Mouse (Mus musculus): ENCODE measurements around the gene Ube2e1. TPM values are rescaled to one million over a fixed set of nuclear protein-coding genes. Genes with fewer than 3 reads are reported as not detected.
"Not testable (repeated sequence)": the region's sequence is repeated elsewhere in the genome, so short reads cannot be mapped to it uniquely, and the experiment has no call there.

Ube2e1 gene
- total RNA-seq, 2 experiments from 2014 or later = 117 to 120 TPM

DNA sequence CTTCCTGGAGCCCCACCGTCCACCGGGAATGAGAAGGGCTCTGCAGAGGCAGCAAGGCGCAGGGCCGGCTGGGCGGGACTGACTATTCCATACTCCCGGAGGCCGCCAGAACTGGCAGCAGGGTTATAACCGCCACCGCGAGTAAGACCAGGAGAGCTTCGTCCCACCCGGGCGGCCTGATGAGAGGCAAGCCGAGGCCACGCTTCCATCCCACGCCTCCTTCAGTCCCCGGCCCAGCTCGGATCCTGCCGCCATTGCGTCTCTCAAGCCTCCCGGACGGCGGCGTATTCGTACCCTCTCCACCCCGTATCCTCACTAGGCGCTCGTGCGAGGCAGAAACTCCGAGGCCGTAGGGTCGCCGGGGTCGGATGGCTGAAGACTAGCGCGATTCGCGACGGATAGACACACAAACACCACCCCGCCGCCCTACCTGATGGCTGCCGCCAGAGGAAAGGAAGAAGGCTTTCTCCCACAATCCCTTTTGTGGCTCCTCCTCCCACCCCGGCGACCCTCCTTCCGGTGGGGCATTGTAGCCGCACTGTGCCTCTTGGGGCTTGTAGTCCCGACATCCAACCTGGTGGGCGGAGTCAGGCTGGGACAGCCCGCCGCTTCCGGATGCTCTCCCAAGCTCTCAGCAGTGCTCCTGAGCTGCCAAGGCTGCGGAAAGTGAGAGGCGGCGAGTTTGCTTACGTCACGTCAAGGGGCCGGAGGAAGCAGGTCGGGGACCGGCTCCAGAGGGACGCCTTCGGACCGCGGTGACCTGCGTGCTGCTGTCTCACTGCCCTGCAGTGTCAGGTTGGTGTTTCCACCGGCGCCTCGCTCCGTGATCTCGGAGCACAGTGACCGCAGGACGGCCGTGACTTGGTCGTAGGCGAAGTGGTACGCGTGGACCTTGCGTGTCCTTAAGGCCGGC lies 60.9 kb downstream of the Ube2e1 start, which contains the start of the genes Nkiras1 and Rpl15:
Gene Nkiras1 (plus strand): TSS at position 608 of the 913 bp plus-strand sequence.
Gene Rpl15 (minus strand): TSS at position 863 of the 913 bp plus-strand sequence.
- intact Hi-C loops (cut with DNase I) = loop anchor here (5.0 kb wide), 1 partner anchor 58 kb away; no protein-coding TSS in a partner anchor
- peak; percentile 99 to 100 for DNase-seq (ENCODE audit: extremely low spot score in 1 of 2, low spot score in 2 of 2)

DNA sequence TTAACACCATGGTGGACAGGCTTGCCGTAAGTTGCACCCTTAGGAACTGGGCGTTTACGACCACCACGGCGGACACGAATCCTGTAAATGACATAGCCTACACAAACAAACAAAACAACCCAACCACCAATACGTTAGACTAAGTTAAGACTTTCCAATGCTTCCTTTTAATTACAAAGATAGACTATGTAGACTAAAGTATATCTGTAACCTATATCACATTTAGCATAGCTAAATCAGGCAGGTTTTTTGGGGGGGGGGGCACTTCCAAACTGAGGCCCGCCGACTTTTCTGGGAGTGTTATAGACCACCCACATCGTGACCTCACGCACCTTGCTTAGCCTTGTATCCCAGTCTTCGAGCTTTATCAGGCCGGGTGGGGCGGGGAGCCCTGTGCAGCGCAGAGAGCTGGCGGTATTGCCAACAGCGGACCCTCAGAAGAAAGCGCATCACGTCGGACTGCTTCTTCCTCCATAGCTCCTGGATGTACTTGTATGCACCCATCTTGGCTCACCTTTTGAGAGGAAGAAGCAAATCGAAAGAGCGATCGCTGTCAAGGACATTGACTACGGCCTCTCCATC lies 61.6 kb downstream of the Ube2e1 start:
- intact Hi-C loops (cut with DNase I) = loop anchor here (5.0 kb wide), 1 partner anchor 58 kb away; no protein-coding TSS in a partner anchor
- DNase-seq (ENCODE audit: extremely low spot score in 1 of 2, low spot score in 2 of 2) = not testable (repeated sequence)

DNA sequence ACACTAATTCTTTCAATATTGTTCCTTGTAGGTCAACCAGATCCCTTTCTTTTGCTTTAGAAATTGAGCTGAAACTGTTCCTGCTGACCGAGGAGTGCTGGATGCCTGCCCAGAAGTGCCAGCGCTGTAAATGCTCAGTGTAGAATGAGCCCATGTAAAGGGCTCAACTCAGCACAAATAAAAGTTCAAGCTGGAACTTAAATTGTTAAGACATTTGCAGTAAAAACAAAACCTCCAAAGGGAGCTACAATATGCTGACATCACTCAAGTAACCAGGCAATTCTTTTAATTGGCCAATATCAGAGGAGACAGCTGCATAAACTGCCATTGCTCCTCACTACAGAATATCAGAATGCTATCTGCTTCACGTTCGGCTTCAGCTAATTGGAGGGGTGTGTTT lies 68.2 kb downstream of the Ube2e1 start:
- intact Hi-C loops (cut with DNase I) = no loop called here
- peak in 1 of 2 experiments; percentile 57 for DNase-seq (ENCODE audit: extremely low spot score in 1 of 2, low spot score in 2 of 2)

DNA sequence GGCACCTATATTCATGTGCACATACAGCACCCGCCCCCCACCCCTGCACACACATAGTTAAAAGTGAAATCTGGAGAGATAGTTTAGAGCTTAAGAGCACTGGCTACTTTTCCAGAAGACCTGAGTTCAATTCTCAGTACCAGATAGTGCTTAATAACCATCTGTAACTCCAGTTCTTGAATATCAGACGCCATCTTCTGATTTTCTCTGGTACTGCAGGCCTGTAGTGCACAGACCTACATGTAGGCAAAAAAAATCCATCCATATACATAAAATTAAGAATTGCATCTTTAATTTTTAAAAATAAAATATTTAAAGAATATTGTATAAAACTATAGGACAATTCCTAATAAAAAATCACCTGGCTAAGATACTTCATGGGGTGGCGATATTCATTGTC lies 70.5 kb downstream of the Ube2e1 start:
- intact Hi-C loops (cut with DNase I) = no loop called here

DNA sequence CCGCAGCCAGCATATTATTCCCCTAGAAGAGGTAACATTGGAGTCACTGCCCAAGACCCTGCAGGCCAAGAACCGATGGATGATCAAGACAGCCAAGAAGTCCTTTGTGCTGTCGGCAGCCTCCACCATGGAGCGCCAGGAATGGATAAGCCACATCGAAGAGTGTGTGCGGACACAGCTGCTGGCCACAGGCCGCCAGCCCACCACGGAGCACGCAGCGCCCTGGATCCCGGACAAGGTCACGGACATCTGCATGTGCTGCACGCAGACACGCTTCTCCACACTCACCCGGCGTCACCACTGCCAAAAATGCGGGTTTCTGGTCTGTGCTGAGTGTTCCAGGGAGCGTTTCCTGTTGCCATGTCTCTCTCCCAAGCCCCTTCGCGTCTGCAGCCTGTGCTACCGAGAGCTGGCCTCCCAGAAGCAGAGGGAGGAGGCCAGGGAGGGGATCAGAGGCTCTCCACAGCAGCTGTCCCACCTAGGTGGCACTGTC lies 89.0 kb downstream of the Ube2e1 start:
- intact Hi-C loops (cut with DNase I) = no loop called here
- peak in 1 of 2 experiments; percentile 45 for DNase-seq (ENCODE audit: extremely low spot score in 1 of 2, low spot score in 2 of 2)

More for the DNA sequence above, 70.5 kb downstream of the Ube2e1 start:
- DNase-seq (ENCODE audit: extremely low spot score in 1 of 2, low spot score in 2 of 2) = no peak

DNA sequence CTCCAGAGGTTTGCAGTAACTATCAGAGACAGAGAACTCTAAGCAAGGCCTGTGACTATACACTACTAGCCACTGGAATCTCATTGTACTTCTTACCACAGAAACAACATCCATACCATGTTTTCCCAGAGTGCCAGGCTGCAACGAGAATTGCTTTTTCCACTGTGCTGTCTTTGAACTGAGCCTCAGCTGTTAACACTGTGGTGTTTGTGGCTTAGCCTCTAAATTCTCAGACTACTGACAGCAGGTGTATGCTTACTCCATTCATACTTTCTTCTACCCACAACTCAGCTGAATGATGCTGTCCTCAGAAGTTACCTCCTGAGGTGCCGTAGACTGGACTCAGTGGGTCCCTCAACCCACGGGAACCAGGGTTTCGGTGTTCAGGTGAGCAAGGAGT lies 89.9 kb downstream of the Ube2e1 start:
- intact Hi-C loops (cut with DNase I) = no loop called here
- DNase-seq (ENCODE audit: extremely low spot score in 1 of 2, low spot score in 2 of 2) = no peak

DNA sequence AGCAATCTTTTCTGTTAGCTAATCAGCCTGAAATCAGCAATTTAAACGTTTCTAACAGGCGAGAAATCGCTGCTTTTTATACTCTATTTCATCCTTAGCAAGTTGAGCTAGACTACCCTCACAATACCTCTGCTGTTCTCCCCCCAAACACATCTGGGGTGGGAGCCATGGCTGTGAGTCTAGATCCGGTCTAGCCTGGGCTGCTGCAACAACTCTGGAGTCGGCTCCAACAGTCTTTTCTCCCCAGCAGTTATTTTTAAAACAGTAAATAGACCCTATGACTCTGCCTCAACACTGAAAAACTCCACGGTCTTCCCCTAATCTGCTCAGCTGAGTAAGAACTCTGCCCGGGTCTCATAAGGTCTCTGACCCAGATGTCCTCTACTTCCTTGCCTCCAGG lies 91.5 kb downstream of the Ube2e1 start:
- intact Hi-C loops (cut with DNase I) = no loop called here

DNA sequence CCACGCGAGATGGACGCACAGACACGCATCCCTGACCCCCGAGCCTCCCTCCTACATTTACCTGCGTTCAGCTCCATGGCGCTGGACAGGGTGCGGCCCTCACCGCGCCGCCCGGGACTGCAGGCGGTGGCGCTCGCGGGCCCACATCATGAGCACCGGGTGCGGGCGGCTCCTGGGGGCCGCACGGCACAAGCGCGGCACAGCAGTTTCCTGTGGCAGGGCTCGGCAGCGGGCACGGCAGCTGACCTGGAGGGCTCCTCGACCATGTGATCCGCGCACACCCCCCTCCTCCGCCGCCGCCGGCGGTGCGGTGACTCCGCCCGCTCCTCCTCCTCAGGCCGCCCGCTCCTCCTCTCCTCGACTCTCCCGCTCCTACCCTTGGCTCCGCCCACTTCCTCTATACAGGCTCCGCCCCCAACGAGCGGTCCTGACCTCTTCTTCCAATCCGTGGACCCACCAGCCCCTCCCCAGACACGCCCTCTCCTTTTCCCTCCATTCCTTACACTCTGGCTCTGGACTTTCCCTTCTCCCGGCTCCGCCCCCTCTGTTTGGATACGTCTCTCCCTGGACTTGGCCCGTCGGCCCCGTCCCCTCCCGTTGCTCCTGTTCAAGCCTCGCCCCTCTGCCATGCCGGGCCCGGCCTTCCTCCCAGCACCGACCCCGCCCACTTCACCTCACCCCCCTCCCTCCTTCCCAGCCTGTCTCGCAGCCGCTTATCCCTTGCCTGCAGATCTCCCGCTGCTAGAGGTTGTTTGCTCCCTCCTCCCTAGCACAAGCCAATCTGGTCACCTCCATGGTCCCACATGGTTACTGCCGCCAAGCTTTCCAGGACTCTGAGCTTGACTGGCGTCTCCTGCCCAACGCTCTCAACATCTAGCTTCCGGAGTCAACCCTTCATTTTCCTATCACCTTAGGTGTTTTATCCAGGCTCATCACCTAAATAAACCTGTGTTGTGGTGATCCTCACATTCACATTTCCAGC lies 92.6 kb downstream of the Ube2e1 start, which contains the start of gene Nr1d2:
Gene Nr1d2 (minus strand): TSS at position 378 of the 982 bp plus-strand sequence.
- intact Hi-C loops (cut with DNase I) = no loop called here
- DNase-seq (ENCODE audit: extremely low spot score in 1 of 2, low spot score in 2 of 2) = peak; percentile 96 to 100

More for the DNA sequence above, 91.5 kb downstream of the Ube2e1 start:
- DNase-seq (ENCODE audit: extremely low spot score in 1 of 2, low spot score in 2 of 2) = no peak

DNA sequence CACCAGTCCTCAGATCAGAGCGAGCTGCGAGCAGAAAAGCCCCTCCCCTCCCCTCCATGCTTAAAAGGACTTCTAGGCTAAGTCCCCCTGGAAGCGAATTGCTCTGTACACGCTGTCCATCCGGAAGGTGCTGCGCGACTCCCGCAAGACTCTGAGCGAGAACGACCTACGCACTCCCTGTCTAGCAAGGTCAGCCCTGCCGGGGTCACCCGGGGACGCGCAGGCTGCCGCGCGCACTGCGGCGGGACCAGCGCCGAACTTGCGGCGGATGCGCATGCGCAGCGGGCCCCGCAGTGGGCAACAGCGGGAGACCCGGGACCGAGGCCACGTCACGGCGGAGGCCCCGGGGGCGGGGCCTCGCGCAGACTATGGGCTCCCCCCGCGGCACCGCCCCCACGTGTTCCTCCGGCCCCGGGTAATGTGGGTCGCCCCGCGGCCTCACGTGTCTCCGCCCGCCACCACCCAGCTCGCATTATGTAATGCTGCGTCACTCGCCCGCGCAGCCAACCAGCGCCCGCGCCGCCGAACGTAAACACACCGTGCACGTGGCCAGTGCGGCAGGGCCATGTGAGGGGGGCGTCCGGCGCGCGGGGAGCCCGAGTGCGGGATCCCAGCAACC lies 93.4 kb downstream of the Ube2e1 start:
- intact Hi-C loops (cut with DNase I) = no loop called here

DNA sequence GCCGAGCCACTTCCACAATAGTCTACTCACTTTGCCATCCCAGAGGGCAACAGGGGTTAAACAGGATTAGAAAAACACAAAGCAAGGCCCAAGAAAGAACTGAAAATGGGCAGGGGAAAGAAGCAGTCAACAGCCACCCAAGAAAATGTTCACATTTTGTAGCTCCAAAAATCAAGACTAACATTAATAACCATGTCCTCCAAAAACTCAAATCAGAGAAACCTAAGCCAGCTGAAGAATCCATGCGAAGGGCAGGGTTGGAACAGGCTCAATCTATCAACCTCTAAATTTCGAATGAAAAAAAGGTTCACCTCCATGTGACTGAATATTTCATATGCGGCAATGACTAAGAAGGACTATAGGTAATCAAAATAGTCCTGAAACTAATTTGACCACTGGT lies 94.3 kb downstream of the Ube2e1 start:
- intact Hi-C loops (cut with DNase I) = no loop called here
- no peak for DNase-seq (ENCODE audit: extremely low spot score in 1 of 2, low spot score in 2 of 2)

More for the DNA sequence above, 93.4 kb downstream of the Ube2e1 start:
- DNase-seq (ENCODE audit: extremely low spot score in 1 of 2, low spot score in 2 of 2) = peak; percentile 96 to 99

DNA sequence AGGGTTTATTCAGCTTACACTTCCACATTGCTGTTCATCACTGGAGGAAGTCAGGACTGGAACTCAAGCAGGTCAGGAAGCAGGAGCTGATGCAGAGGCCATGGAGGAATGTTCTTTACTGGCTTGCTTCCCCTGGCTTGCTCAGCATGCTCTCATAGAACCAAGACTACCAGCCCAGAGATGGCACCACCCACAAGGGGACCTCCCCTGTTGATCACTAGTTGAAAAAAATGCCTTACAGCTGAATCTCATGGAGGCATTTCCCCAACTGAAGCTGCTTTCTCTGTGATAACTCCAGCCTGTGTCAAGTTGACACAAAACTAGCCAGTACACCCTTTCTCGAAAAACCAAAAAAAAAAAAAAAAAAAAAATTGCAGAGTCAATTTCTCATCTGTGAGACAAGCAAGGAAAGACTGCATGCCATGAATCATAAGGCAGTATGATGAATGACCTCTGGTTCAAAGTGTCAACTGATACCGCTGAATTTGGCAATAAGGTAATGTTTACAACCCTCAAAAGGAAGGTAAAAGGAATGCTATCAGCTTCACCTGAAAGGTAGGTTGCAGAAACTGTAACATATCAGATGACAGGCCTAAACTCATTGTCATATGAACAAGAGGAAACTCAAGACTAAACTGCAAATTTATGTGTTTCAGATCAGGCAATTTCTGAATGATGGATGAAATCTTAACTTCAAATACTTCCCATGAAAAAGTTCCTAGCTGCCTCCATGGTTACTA lies 95.0 kb downstream of the Ube2e1 start:
- intact Hi-C loops (cut with DNase I); DNase-seq (ENCODE audit: extremely low spot score in 1 of 2, low spot score in 2 of 2): not testable (repeated sequence)

DNA sequence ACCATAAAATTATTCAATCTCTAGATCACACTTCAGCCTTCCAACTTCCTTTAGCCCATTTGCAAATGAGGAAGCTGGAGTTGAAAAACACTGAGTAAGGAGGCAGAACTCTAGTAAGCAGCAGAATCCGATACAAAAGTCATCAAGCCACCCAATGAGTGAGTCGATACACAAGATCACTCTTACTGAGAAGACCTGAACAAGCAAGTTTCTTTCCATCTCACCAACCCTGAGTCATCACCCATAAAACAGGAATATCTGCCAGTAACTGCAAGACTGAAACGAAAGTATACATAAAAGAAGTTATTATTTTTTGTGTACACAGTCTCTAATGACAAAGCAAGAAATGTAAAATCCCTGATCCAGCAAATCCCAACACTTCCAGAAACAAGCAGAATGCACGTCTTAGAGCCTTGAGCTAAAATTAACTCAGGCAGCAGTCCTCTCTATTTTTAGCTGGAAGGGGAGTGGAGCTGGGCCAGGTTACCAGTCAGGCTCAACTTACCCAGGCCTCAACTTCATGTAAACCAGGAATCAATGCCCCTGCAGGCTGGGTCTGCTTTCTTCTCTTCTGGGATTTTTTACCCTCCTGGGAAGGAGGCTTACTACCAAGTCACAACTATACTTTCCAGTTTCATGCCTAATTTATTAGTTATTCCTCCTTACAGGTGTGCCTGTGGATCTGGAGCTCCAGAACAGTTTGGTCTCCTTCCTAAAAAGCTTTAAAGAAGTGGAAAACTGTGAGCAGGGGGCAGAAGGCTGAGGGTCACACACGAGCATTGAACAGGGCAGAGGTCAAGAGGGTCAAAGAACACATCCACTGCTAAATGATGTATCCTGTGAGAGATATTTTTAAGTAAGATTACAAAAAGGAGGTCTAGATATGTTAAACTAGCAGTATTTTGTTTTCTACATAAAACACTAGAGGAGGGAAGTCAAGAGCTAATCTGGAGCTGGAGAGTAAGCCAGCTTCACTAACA lies 97.4 kb downstream of the Ube2e1 start:
- intact Hi-C loops (cut with DNase I) = no loop called here
- no peak for DNase-seq (ENCODE audit: extremely low spot score in 1 of 2, low spot score in 2 of 2)

DNA sequence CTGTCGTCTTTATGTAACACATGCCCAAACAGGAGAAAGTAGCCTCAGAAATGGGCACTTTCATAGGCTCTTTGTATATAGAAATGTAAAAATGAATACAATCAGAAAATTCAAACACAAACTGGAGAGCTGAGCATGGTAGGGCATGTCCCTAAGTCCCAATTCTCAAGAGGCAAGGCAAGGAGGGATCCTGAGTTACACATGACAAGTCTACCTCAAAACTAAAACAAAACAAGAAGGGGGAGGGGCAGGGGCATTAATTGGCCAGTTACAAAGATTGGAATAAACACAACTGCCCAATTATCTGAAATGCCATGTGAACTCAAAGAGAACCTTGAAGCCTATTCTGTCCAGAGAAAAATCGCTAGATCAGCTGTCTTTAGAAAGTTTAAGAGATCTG lies 98.6 kb downstream of the Ube2e1 start:
- intact Hi-C loops (cut with DNase I) = no loop called here

More for the DNA sequence above, 98.6 kb downstream of the Ube2e1 start:
- DNase-seq (ENCODE audit: extremely low spot score in 1 of 2, low spot score in 2 of 2) = no peak

Data from left cerebral cortex, postnatal 10 days (tissue).